Mouse (Mus musculus) testis, adult 2 months (tissue): Measurements from ENCODE around the gene Lars2. TPM values are rescaled to one million over a fixed set of nuclear protein-coding genes. Genes with fewer than 3 reads are reported as not detected.

Experiments
- H3K27ac ChIP-seq: fragments of 200-500 bp; 2 replicates; pipeline ENCODE4 v1.5.1; 2012; ENCODE audit warnings: low read depth, low read length; ENCODE audit not compliant: control insufficient read depth, insufficient read depth
- H3K27me3 ChIP-seq: fragments of 200-500 bp; 2 replicates; pipeline ENCODE4 v1.6.1; 2012; ENCODE audit warnings: mild to moderate bottlenecking, low read length, moderate library complexity; ENCODE audit not compliant: control insufficient read depth, insufficient read depth
- H3K36me3 ChIP-seq: fragments of 200-500 bp; 2 replicates; pipeline ENCODE4 v1.6.1; 2012; ENCODE audit warnings: mild to moderate bottlenecking, low read length; ENCODE audit not compliant: control insufficient read depth, insufficient read depth
- H3K4me1 ChIP-seq: fragments of 200-500 bp; 2 replicates; pipeline ENCODE4 v1.6.1; 2012; ENCODE audit warnings: low read length; ENCODE audit not compliant: control insufficient read depth, insufficient read depth
- H3K4me3 ChIP-seq: fragments of 200-500 bp; 2 replicates; pipeline ENCODE4 v1.5.1; 2012; ENCODE audit warnings: low read depth, mild to moderate bottlenecking, low read length, moderate library complexity, mixed read lengths; ENCODE audit not compliant: control insufficient read depth
- CTCF ChIP-seq: fragments of 200-500 bp; IDR thresholded peaks from 2 replicates; pipeline ENCODE4 v1.5.1; 2012; ENCODE audit warnings: low read depth, mild to moderate bottlenecking, inconsistent platforms, low read length, moderate library complexity; ENCODE audit not compliant: control insufficient read depth, insufficient read depth, insufficient replicate concordance
- POLR2A ChIP-seq: fragments of 200-500 bp; IDR thresholded peaks from 2 replicates; pipeline ENCODE4 v1.6.1; 2012; ENCODE audit warnings: low read depth, mild to moderate bottlenecking, inconsistent platforms, low read length, moderate library complexity; ENCODE audit not compliant: control insufficient read depth
- polyA plus RNA-seq: library from polyadenylated mRNA; depleted of rRNA; stranded (reverse); fragments of >200 nt; gene quantifications from 2 replicates; pipeline ENCODE4 v1.2.3, GENCODE M21; 2012

The Lars2 gene
- polyA plus RNA-seq, 1 experiment, result 685 TPM

DNA sequence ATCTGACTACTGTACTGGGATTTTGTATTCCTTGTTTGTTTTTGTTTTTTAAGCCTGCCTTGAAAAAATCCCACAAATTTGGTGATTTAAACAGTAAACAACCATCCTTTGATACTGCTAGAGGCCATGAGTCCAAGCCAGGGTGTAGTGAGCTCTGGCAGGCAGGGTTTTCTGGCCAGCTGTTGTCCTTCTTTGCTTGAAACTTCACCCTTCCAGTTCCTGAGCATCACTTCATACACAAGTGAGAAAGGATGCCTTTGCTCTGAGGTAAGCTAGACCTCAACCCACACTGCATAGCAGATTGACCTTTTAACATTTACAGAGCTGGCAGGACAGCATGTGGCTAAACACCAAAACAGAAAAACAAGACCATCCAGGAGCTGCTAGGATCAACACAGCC is 102.4 kb downstream of the Lars2 start:
- no peaks in the 10 kb centered on the region for H3K27me3 ChIP-seq
- no peak overlapping the region for H3K4me3 ChIP-seq

DNA sequence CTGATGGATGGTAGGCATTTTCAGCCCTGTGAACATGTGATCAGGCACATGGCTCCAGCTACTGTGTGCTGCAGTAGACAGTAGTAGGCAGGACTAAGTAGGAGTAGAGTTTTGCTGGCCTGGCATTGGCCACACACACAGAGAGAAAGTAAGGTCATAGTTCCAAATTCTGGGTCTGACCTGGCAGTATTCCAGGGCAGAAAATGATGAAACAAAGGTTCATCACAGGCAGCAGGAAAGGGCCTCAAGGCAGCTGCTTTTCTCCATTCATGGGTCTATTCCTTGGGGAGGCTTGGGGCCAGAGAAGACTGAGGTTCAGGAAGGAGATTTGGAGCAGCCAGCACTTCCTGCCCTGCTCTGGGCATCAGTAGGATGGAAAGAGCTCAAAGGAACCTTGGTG is 106.7 kb downstream of the Lars2 start:
- H3K36me3 ChIP-seq, result no peaks in the 10 kb centered on the region
- H3K4me1 ChIP-seq, result peaks cover 5% of the 10 kb centered on the region
- TF ChIP-seq CTCF (no peak), POLR2A (no peak)
- no peak overlapping the region for H3K4me3 ChIP-seq
- H3K27ac ChIP-seq, result no peak overlapping the region
- H3K27me3 ChIP-seq, result no peaks in the 10 kb centered on the region

More for the DNA sequence above, 102.4 kb downstream of the Lars2 start:
- Histone ChIP-seq H3K27ac (no peak overlapping the region), H3K4me1 (no peaks in the 10 kb centered on the region), H3K36me3 (no peaks in the 10 kb centered on the region)
- no peak for TF ChIP-seq CTCF
- no peak for TF ChIP-seq POLR2A

DNA sequence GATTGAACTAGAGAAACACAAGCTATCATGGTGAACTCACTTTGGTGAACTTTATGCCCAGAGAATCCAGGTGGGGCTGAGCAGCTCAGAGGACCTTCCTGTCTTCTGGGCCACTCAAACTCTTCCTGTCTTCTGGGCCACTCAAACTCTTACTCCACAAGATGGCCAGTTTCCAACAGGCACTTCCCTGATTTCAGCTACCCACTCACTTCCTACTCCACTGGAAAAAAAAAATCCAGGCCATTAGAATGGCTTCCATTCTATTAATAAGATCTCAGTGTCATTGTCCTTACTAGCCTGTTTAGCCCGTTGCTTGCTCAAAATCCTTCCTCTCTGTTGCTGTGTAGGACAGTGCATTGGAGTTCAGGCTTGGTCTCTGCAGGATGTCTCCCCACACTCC is 108.8 kb downstream of the Lars2 start:
- H3K4me1 ChIP-seq, result peaks cover 13% of the 10 kb centered on the region
- H3K27me3 ChIP-seq, result no peaks in the 10 kb centered on the region
- TF ChIP-seq POLR2A, result no peak
- no peak for TF ChIP-seq CTCF
- no peaks in the 10 kb centered on the region for H3K36me3 ChIP-seq
- H3K27ac ChIP-seq, result no peak overlapping the region
- no peak overlapping the region for H3K4me3 ChIP-seq

DNA sequence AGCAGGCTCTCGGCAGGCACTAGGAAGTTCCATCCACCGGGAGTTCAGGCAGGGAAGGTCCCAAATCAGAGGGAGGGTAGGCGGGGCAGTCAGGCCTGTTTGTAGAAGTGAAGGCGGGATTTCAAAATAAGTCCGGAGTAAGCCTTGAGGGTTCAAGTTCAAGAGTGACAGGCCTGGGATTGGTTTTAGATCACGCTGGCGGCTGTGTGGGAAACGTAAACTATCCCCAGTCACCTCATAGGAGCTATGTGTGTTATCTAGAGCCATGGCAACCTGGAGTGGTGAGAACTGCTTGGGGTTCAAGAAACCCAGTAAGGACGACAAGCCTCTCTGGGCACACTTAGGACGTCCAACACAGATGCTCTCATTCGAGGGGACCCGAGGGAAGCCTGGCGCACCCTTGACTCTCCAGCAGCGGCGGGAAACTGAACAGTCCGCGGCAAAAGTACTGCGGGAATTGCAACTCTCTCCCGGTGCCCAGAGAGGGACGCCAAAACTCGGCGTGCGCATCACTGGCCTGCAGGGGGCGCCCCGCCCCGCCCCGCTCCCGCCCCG is 111.4 kb downstream of the Lars2 start:
- H3K4me3 ChIP-seq, result peak overlapping the region; percentile 79
- H3K27me3 ChIP-seq, result no peaks in the 10 kb centered on the region
- TF ChIP-seq CTCF, result peak; percentile 56; the same call in 1 of the 2 replicates
- TF ChIP-seq POLR2A, result no peak
- peaks cover 13% of the 10 kb centered on the region for H3K4me1 ChIP-seq
- H3K27ac ChIP-seq, result no peak overlapping the region
- H3K36me3 ChIP-seq, result no peaks in the 10 kb centered on the region

DNA sequence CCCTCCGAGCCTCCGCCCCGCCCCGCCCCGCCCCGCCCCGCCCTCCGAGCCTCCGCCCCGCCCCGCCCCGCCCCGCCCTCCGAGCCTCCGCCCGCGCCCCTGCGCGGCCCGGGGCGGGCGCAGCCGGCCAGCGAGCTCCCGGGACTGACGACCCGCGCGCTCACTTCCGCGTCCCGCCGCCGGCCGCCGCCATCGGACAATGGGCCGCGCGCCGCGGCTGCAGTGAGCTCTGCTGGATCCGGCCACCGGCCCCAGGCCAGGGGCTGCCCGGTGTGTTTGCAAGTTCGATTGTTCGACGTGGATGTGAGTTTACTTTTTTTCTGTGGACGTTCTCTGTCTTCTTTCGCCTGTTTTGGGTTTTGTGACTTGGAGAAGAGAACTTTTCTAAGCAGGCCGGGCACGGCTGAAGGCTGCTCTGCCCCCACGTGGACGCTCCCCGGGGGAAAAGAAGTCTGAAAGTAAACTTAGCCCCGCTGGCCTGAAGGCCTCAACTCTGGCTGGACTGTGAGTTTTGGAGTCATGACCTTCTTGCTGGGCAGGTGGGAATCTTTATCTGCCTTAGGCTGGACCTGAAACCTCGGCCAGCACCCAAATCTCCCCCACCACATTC is 112.0 kb downstream of the Lars2 start, which contains the start of gene Limd1:
Gene Limd1, plus strand, starts transcription at position 121 of the 610 bp plus-strand sequence.
- Histone ChIP-seq H3K27ac (peak within 1 kb of the TSS; percentile 41), H3K36me3 (no peaks in the 10 kb centered on the region), H3K27me3 (no peaks in the 10 kb centered on the region), H3K4me1 (peaks cover 13% of the 10 kb centered on the region), H3K4me3 (peak within 1 kb of the TSS; percentile 88)
- TF ChIP-seq POLR2A (no peak), CTCF (no peak)

DNA sequence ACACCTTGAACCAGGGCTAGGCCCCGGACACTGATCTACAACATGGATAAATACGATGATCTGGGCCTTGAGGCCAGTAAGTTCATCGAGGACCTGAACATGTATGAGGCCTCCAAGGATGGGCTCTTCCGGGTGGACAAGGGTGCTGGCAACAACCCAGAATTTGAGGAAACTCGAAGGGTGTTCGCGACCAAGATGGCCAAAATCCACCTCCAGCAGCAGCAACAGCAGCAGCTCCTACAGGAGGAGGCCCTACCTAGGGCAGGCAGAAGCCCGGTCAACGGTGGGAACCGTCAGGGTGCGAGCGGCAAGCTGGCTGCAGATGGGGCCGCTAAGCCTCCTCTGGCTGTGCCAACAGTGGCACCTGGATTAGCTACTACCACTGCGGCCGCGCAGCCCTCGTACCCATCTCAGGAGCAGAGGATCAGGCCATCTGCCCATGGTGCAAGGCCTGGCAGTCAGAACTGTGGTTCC is 112.5 kb downstream of the Lars2 start:
- Histone ChIP-seq H3K4me3 (peak overlapping the region; percentile 88), H3K36me3 (no peaks in the 10 kb centered on the region), H3K27me3 (no peaks in the 10 kb centered on the region), H3K4me1 (peaks cover 13% of the 10 kb centered on the region), H3K27ac (no peak overlapping the region; the same call in 1 of the 2 replicates)
- TF ChIP-seq CTCF, result no peak
- no peak for TF ChIP-seq POLR2A

DNA sequence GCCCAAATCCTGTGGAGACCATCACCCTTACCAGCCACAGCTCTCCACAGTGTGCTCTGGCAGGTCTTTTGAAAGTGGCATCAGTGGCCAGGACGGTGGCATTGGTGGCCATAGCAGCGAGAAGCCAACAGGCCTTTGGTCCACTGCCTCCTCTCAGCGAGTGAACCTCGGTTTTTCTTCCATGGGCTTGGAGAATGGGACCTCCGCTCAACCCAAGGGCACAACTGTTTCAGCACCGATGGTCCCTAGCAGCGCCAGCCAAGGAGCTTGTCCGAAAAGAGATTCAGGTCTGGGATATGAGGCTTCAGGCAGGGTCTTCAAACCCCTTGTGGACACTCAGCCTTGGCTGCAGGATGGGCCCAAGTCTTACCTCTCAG is 113.1 kb downstream of the Lars2 start:
- H3K4me1 ChIP-seq, result peaks cover 13% of the 10 kb centered on the region
- H3K27me3 ChIP-seq, result no peaks in the 10 kb centered on the region
- no peak for TF ChIP-seq POLR2A
- TF ChIP-seq CTCF, result no peak
- H3K36me3 ChIP-seq, result no peaks in the 10 kb centered on the region
- no peak overlapping the region for H3K27ac ChIP-seq
- H3K4me3 ChIP-seq, result peak overlapping the region; percentile 20
